Mouse (Mus musculus) heart, embryonic 11.5 days (tissue): ENCODE data around the gene Slc15a3. TPM values are rescaled to one million over a fixed set of nuclear protein-coding genes. Genes with fewer than 3 reads are reported as not detected.

Experiments used
- ATAC-seq: fragments of 200-750 bp; cut with Nextera tagmentation; replicated peaks from 2 replicates; pipeline ENCODE4 v1.8.0; 2017; ENCODE audit warnings: moderate library complexity; ENCODE audit not compliant: insufficient number of reproducible peaks, low FRiP score, low TSS enrichment
- H3K27ac ChIP-seq: fragments of 300-500 bp; sonication (generic); 2 replicates; pipeline ENCODE4 v1.5.1; 2014; ENCODE audit warnings: mild to moderate bottlenecking, low read depth, low read length
- H3K27me3 ChIP-seq: fragments of 300-500 bp; sonication (generic); 2 replicates; pipeline ENCODE4 v1.6.1; 2014; ENCODE audit warnings: mild to moderate bottlenecking, low read length, mixed read lengths; ENCODE audit not compliant: control insufficient read depth, insufficient read depth
- H3K36me3 ChIP-seq: fragments of 300-500 bp; sonication (generic); 2 replicates; pipeline ENCODE4 v1.6.1; 2014; ENCODE audit warnings: mild to moderate bottlenecking, low read length, moderate library complexity, mixed read lengths; ENCODE audit not compliant: control insufficient read depth, insufficient read depth
- H3K4me1 ChIP-seq: fragments of 300-500 bp; sonication (generic); 2 replicates; pipeline ENCODE4 v1.6.1; 2014; ENCODE audit warnings: low read length; ENCODE audit not compliant: control insufficient read depth, insufficient read depth
- H3K4me2 ChIP-seq: fragments of 300-500 bp; sonication (generic); 2 replicates; pipeline ENCODE4 v1.6.1; 2014; ENCODE audit warnings: mild to moderate bottlenecking, moderate library complexity
- H3K4me3 ChIP-seq: fragments of 300-500 bp; sonication (generic); 2 replicates; pipeline ENCODE4 v1.5.1; 2014; ENCODE audit warnings: low read depth, low read length
- H3K9ac ChIP-seq: fragments of 300-500 bp; sonication (generic); 2 replicates; pipeline ENCODE4 v1.6.1; 2014; ENCODE audit warnings: mild to moderate bottlenecking, low read depth, low read length, moderate library complexity
- H3K9me3 ChIP-seq: fragments of 300-500 bp; sonication (generic); replicated peaks from 2 replicates; pipeline ENCODE4 v1.6.1; 2016; ENCODE audit warnings: low read length; ENCODE audit not compliant: control insufficient read depth
- WGBS: fragments of 180-500 bp; shearing (Covaris S2); extraction: QIAGEN DNeasy Blood & Tissue Kit; methylation state at CpG from one replicate; pipeline ENCODE4 v1.1.7; 2014; ENCODE audit not compliant: insufficient replicate concordance; 5-methylcytosine and 5-hydroxymethylcytosine counted together
- polyA plus RNA-seq: library from polyadenylated mRNA; unstranded; fragments of >200 nt; fragmentation: Nextera tagmentation; extraction: Ambion mirVana; gene quantifications from 2 replicates; pipeline ENCODE4 v1.2.1, GENCODE M21; 2014

The Slc15a3 gene
- polyA plus RNA-seq, 1 experiment from 2014 or later: 0.19 TPM

- Histone ChIP-seq H3K9ac (no peak within 1 kb of the TSS), H3K27me3 (no peaks in the 10 kb centered on the region), H3K36me3 (no peaks in the 10 kb centered on the region), H3K27ac (no peak within 1 kb of the TSS), H3K4me2 (no peak within 1 kb of the TSS), H3K4me3 (no peak within 1 kb of the TSS), H3K4me1 (no peaks in the 10 kb centered on the region), H3K9me3 (no peaks in the 10 kb centered on the region)
- 84% methylated on average over 16 of the region's 16 CpGs for WGBS
- ATAC-seq: no peak
These were observed 9.9 kb upstream of the Slc15a3 start, which contains the start of gene Cd6 for GRCm38 (mm10) chr19:10829436-10830175. Gene Cd6, minus strand, starts transcription at chr19:10830058.

- Histone ChIP-seq H3K4me1 (no peaks in the 10 kb centered on the region), H3K4me2 (no peak overlapping the region), H3K9ac (no peak overlapping the region), H3K36me3 (no peaks in the 10 kb centered on the region), H3K4me3 (no peak overlapping the region), H3K9me3 (no peaks in the 10 kb centered on the region), H3K27ac (no peak overlapping the region), H3K27me3 (no peaks in the 10 kb centered on the region)
- 9% methylated on average over 5 of the region's 5 CpGs for WGBS
- ATAC-seq: no peak; the same call in 1 of the 2 replicates
These were observed 8.1 kb upstream of the Slc15a3 start for GRCm38 (mm10) chr19:10831424-10831823.

DNA sequence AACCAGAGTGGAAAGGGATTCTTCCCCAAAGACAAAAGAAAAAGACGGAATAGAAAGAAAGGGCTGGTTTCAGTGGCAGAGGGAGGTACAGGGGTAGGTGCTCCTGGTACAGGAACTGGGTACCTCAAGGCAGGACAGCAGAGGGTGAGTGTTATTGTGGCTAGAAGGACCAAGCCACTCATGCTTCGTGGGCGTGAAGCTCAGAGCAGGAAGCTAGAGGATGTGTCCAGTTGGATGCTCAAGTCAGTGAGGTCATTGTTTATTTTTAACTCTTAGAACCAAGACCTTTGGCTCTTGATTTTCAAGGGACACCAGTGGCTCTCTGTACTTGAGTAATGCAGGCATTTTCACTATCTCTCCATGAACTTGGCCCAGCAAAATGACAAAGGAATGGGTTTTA is 7.5 kb upstream of the Slc15a3 start:
- WGBS: 58% methylated on average over 3 of the region's 3 CpGs
- Histone ChIP-seq H3K4me3 (no peak overlapping the region), H3K9ac (no peak overlapping the region), H3K4me1 (no peaks in the 10 kb centered on the region), H3K36me3 (no peaks in the 10 kb centered on the region), H3K27ac (no peak overlapping the region), H3K27me3 (no peaks in the 10 kb centered on the region), H3K4me2 (no peak overlapping the region), H3K9me3 (no peaks in the 10 kb centered on the region)
- no peak for ATAC-seq

- no peak overlapping the region for H3K27ac ChIP-seq
- WGBS: 71% methylated on average over 3 of the region's 3 CpGs
- no peaks in the 10 kb centered on the region for H3K4me1 ChIP-seq
- no peaks in the 10 kb centered on the region for H3K36me3 ChIP-seq
- H3K9ac ChIP-seq: no peak overlapping the region
- H3K27me3 ChIP-seq: no peaks in the 10 kb centered on the region
- no peak overlapping the region for H3K4me3 ChIP-seq
- no peak for ATAC-seq
- no peaks in the 10 kb centered on the region for H3K9me3 ChIP-seq
- H3K4me2 ChIP-seq: no peak overlapping the region
These were observed 5.9 kb upstream of the Slc15a3 start for GRCm38 (mm10) chr19:10833611-10834010.

DNA sequence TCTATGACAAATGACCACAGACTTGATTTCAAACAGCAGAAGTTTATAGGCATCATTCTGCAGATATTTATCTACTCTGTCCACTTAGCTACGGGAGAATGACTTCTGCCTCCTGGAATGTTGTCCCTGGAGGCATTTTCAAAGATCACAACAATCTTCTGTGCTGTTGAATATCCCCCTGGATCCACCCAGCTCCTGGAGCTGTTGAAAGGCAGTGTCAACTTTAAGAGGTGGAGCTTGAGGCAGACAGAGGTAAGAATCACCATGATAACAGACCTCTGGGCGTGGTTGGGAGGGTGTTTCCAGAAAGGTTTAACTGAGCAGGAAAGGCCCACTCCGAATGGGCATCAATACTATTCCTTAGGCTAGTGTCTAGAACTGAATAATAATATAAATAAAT is 3.9 kb upstream of the Slc15a3 start:
- Histone ChIP-seq H3K27me3 (no peaks in the 10 kb centered on the region), H3K9ac (no peak overlapping the region), H3K27ac (no peak overlapping the region), H3K36me3 (no peaks in the 10 kb centered on the region), H3K4me2 (no peak overlapping the region), H3K9me3 (no peaks in the 10 kb centered on the region), H3K4me3 (no peak overlapping the region), H3K4me1 (no peaks in the 10 kb centered on the region)
- 38% methylated on average over 3 of the region's 3 CpGs for WGBS
- ATAC-seq: no peak

- no peak overlapping the region for H3K27ac ChIP-seq
- H3K4me1 ChIP-seq: no peaks in the 10 kb centered on the region
- no peaks in the 10 kb centered on the region for H3K9me3 ChIP-seq
- 45% methylated on average over 16 of the region's 16 CpGs for WGBS
- ATAC-seq: no peak
- H3K36me3 ChIP-seq: no peaks in the 10 kb centered on the region
- no peak overlapping the region for H3K9ac ChIP-seq
- H3K27me3 ChIP-seq: peaks cover 4% of the 10 kb centered on the region; the same call in 1 of the 2 replicates
- H3K4me2 ChIP-seq: no peak overlapping the region
- no peak overlapping the region for H3K4me3 ChIP-seq
These were observed 2.4 kb downstream of the Slc15a3 start for GRCm38 (mm10) chr19:10841721-10842626.

DNA sequence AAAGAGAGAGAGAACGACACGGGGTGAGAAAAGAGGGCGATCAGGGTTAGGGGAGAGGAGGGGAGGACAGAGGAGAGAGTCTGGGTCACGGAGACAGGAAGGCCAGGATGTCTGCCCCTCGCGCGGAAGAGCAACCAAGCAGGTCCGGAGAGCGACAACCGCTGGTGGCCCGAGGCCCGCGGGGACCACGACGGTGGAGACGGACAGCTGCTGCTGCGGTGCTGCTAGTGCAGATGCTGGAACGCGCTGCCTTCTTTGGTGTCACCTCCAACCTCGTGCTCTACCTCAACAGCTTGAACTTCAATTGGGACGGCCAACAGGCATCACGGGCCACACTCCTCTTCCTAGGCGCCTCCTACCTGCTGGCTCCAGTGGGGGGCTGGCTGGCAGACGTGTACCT is 3.4 kb downstream of the Slc15a3 start:
- Histone ChIP-seq H3K9me3 (no peaks in the 10 kb centered on the region), H3K27ac (no peak overlapping the region), H3K4me3 (no peak overlapping the region), H3K4me1 (no peaks in the 10 kb centered on the region), H3K36me3 (no peaks in the 10 kb centered on the region), H3K4me2 (peak overlapping the region; percentile 17; the same call in 1 of the 2 replicates), H3K9ac (no peak overlapping the region), H3K27me3 (peaks cover 4% of the 10 kb centered on the region; the same call in 1 of the 2 replicates)
- 36% methylated on average over 24 of the region's 24 CpGs for WGBS
- ATAC-seq: no peak

GRCm38 (mm10) chr19:10844206-10844605 is 4.7 kb downstream of the Slc15a3 start:
- Histone ChIP-seq H3K36me3 (no peaks in the 10 kb centered on the region), H3K9ac (no peak overlapping the region), H3K4me2 (no peak overlapping the region), H3K9me3 (no peaks in the 10 kb centered on the region), H3K27ac (no peak overlapping the region), H3K4me1 (no peaks in the 10 kb centered on the region), H3K27me3 (peaks cover 4% of the 10 kb centered on the region; the same call in 1 of the 2 replicates), H3K4me3 (no peak overlapping the region)
- WGBS: 81% methylated on average over 5 of the region's 5 CpGs
- ATAC-seq: no peak
